Mouse (Mus musculus) olfactory bulb, adult 2 months (tissue): Measurements from ENCODE around the gene Ccdc3.

Source experiments
- CTCF ChIP-seq: fragments of 200-500 bp; IDR thresholded peaks from 2 replicates; pipeline ENCODE4 v1.5.1; 2012; ENCODE audit warnings: low read depth, mild to moderate bottlenecking, low read length, moderate library complexity; ENCODE audit not compliant: insufficient read depth
- POLR2A ChIP-seq: fragments of 200-500 bp; IDR thresholded peaks from 2 replicates; pipeline ENCODE4 v1.6.1; 2012; ENCODE audit warnings: mild to moderate bottlenecking, low read depth, low read length, moderate library complexity; ENCODE audit not compliant: insufficient read depth

DNA sequence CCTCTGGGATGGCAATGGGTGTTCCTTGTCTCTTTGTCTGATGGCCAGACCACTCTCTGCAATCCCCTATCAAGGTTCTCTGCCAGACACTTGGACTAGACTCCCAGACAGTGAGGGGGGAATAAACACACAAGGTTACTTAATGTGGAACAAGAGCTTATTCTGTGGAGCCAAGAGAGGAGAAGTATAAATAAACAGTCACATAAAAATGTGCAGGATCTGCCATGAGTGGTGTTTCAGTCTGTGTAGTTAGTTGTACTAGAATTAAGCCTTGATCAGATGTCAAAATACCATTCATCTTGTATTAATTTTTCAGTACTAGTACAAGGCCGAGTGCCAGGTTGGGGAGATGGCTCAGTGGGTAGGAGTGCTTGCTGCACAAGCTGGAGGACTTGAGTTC is 34.7 kb upstream of the Ccdc3 start:
- TF ChIP-seq CTCF (no peak), POLR2A (no peak)
